Mouse (Mus musculus): ENCODE data around the gene Vps51. TPM values are rescaled to one million over a fixed set of nuclear protein-coding genes. Genes with fewer than 3 reads are reported as not detected.

Vps51 gene
- polyA plus RNA-seq, 1 experiment from 2014 or later: 75.0 TPM

Small RNA genes within 50 kb of the gene (microRNA-seq; reads per million reads assigned to microRNA genes)
- gene Mir6988: 2.7 reads per million, percentile 10 among the genes with 10 or more reads in this experiment

Other genes starting within 250 kb of the Vps51 start
- 17.4 and 26.5 TPM in 2 replicates for gene Frmd8, start 202.0 kb downstream of the Vps51 start, polyA plus RNA-seq (2014; fragmentation: Nextera tagmentation; extraction: Ambion mirVana)
- gene Slc25a45, start 199.4 kb downstream of the Vps51 start, polyA plus RNA-seq (2014; fragmentation: Nextera tagmentation; extraction: Ambion mirVana): 3.3 and 3.5 TPM in 2 replicates
- 2.9 and 4.0 TPM in 2 replicates for gene Tigd3, start 183.1 kb downstream of the Vps51 start, polyA plus RNA-seq (2014; fragmentation: Nextera tagmentation; extraction: Ambion mirVana)
- 132 and 167 TPM in 2 replicates for gene Dpf2, start 164.2 kb downstream of the Vps51 start, polyA plus RNA-seq (2014; fragmentation: Nextera tagmentation; extraction: Ambion mirVana)
- 10.5 and 10.8 TPM in 2 replicates for gene Cdc42ep2, start 152.4 kb downstream of the Vps51 start, polyA plus RNA-seq (2014; fragmentation: Nextera tagmentation; extraction: Ambion mirVana)
- gene Pola2, start 113.0 kb downstream of the Vps51 start, polyA plus RNA-seq (2014; fragmentation: Nextera tagmentation; extraction: Ambion mirVana): 74.2 and 95.3 TPM in 2 replicates
- not detected in 2 replicates for gene Slc22a20, start 91.1 kb downstream of the Vps51 start, polyA plus RNA-seq (2014; fragmentation: Nextera tagmentation; extraction: Ambion mirVana)
- 6.3 and 8.6 TPM in 2 replicates for gene Capn1, start 61.3 kb downstream of the Vps51 start, polyA plus RNA-seq (2014; fragmentation: Nextera tagmentation; extraction: Ambion mirVana)
- 23.5 and 32.8 TPM in 2 replicates for gene Syvn1, start 30.7 kb downstream of the Vps51 start, polyA plus RNA-seq (2014; fragmentation: Nextera tagmentation; extraction: Ambion mirVana)
- 77.3 and 89.5 TPM in 2 replicates for gene Mrpl49, start 19.4 kb downstream of the Vps51 start, polyA plus RNA-seq (2014; fragmentation: Nextera tagmentation; extraction: Ambion mirVana)
- gene Fau, start 19.4 kb downstream of the Vps51 start, polyA plus RNA-seq (2014; fragmentation: Nextera tagmentation; extraction: Ambion mirVana): 839 and 1,033 TPM in 2 replicates
- gene Znhit2, start 16.0 kb downstream of the Vps51 start, polyA plus RNA-seq (2014; fragmentation: Nextera tagmentation; extraction: Ambion mirVana): 38.6 and 44.4 TPM in 2 replicates
- 22.1 and 24.6 TPM in 2 replicates for gene Tm7sf2, start 8.9 kb downstream of the Vps51 start, polyA plus RNA-seq (2014; fragmentation: Nextera tagmentation; extraction: Ambion mirVana)
- not detected in 2 replicates for gene Tmem262, start 2.8 kb upstream of the Vps51 start, polyA plus RNA-seq (2014; fragmentation: Nextera tagmentation; extraction: Ambion mirVana)
- 1.1 and 1.5 TPM in 2 replicates for gene Gm28374, start 5.0 kb upstream of the Vps51 start, polyA plus RNA-seq (2014; fragmentation: Nextera tagmentation; extraction: Ambion mirVana)
- 81.0 and 82.3 TPM in 2 replicates for gene Zfpl1, start 7.7 kb upstream of the Vps51 start, polyA plus RNA-seq (2014; fragmentation: Nextera tagmentation; extraction: Ambion mirVana)
- gene Cdca5, start 7.8 kb upstream of the Vps51 start, polyA plus RNA-seq (2014; fragmentation: Nextera tagmentation; extraction: Ambion mirVana): 43.1 and 53.5 TPM in 2 replicates
- 0.47 and 1.7 TPM in 2 replicates for gene AC131692.1, start 17.2 kb upstream of the Vps51 start, polyA plus RNA-seq (2014; fragmentation: Nextera tagmentation; extraction: Ambion mirVana)
- gene Naaladl1, start 28.6 kb upstream of the Vps51 start, polyA plus RNA-seq (2014; fragmentation: Nextera tagmentation; extraction: Ambion mirVana): 0.44 and 0.60 TPM in 2 replicates
- 56.1 and 64.4 TPM in 2 replicates for gene Sac3d1, start 41.4 kb upstream of the Vps51 start, polyA plus RNA-seq (2014; fragmentation: Nextera tagmentation; extraction: Ambion mirVana)
- 29.6 and 37.0 TPM in 2 replicates for gene Snx15, start 51.1 kb upstream of the Vps51 start, polyA plus RNA-seq (2014; fragmentation: Nextera tagmentation; extraction: Ambion mirVana)
- gene Batf2, start 63.8 kb upstream of the Vps51 start, polyA plus RNA-seq (2014; fragmentation: Nextera tagmentation; extraction: Ambion mirVana): 0.15 TPM in 1 of 2 replicates, not detected in the other
- gene Arl2, start 64.3 kb upstream of the Vps51 start, polyA plus RNA-seq (2014; fragmentation: Nextera tagmentation; extraction: Ambion mirVana): 82.6 and 98.8 TPM in 2 replicates
- not detected in 2 replicates for gene Majin, start 107.2 kb upstream of the Vps51 start, polyA plus RNA-seq (2014; fragmentation: Nextera tagmentation; extraction: Ambion mirVana)
- gene Gpha2, start 149.1 kb upstream of the Vps51 start, polyA plus RNA-seq (2014; fragmentation: Nextera tagmentation; extraction: Ambion mirVana): 0.93 TPM in 1 of 2 replicates, not detected in the other
- 16.4 and 19.7 TPM in 2 replicates for gene Ppp2r5b, start 158.6 kb upstream of the Vps51 start, polyA plus RNA-seq (2014; fragmentation: Nextera tagmentation; extraction: Ambion mirVana)
- 7.2 and 12.4 TPM in 2 replicates for gene Atg2a, start 164.4 kb upstream of the Vps51 start, polyA plus RNA-seq (2014; fragmentation: Nextera tagmentation; extraction: Ambion mirVana)
- gene Ehd1, start 199.5 kb upstream of the Vps51 start, polyA plus RNA-seq (2014; fragmentation: Nextera tagmentation; extraction: Ambion mirVana): 38.3 and 46.0 TPM in 2 replicates
- 0.89 and 2.0 TPM in 2 replicates for gene Cdc42bpg, start 229.2 kb upstream of the Vps51 start, polyA plus RNA-seq (2014; fragmentation: Nextera tagmentation; extraction: Ambion mirVana)

Measured in kidney, embryonic 14.5 days (tissue).